26 mouse cellular contexts compared by ENCODE assay signal in the genomic region with DNA sequence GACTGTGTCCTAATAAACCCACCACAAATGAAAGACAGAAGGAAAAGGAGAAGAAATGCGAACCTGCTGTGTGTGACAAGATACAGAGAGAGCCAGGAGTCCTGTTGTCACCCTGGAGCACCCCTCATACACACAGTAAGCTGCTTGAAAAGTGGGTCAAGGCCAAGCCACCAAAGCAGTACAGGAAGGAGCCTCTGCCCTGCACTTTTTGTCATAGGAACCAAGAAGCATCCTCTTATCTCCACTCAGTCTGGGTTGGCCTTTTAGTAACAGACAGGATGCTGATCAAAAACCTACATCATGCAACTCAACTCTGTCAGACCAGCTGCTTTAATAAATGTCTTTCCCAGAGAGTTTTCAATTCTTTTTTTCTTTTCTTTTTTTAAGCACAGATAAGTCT. TPM values are rescaled to one million over a fixed set of nuclear protein-coding genes. Genes with fewer than 3 reads are reported as not detected.
A peak's percentile ranks its signal among the peaks of the same experiment; 100 is the strongest.
DNase-seq lines count a peak whose midpoint lies in the region; ATAC-seq lines count a peak whose summit lies in the region.
"Had no signal": no experiment of that assay in that cellular context is flagged by ENCODE, and none has a peak within 500 bp of the region (broad histone marks: within the 10 kb centered on the region; RNA-seq: fewer than 3 reads in every experiment).

No protein-coding gene starts in this region.

- DNase-seq in heart, adult 11 months: peak; percentile 57
- peak; percentile 12 for DNase-seq in thymus, postnatal 14 days
- no peak for DNase-seq in thymus, postnatal 25 days
- DNase-seq in CD4-positive helper T cell, adult 2 months (ENCODE audit: low read depth, low spot score): peak; percentile 17
- DNase-seq: adrenal gland, adult 2 months; adrenal gland, postnatal 10 days; adrenal gland, postnatal 25 days; B cell, adult 2 months; cerebellum, adult 11 months; cerebellum, adult 18-20 months; cerebellum, adult 8-10 months; cerebellum, adult 9-11 months; cerebellum, postnatal 14 days; cerebellum, postnatal 36 days; embryo, embryonic 11 days; forebrain, postnatal 0 days had no signal

- no peaks in the 10 kb centered on the region for H3K9me3 ChIP-seq in heart, embryonic 11.5 days (replicated peaks; ENCODE audit: control insufficient read depth, low read length)
- H3K9me3 ChIP-seq in forebrain, embryonic 12.5 days: no peaks in the 10 kb centered on the region
- H3K9me3 ChIP-seq: embryonic facial prominence, embryonic 13.5 days; embryonic facial prominence, embryonic 15.5 days; forebrain, embryonic 10.5 days; forebrain, embryonic 13.5 days; forebrain, embryonic 15.5 days had no signal

- ATAC-seq in heart, embryonic 11.5 days (replicated peaks; ENCODE audit: insufficient number of reproducible peaks, low FRiP score, low TSS enrichment): no peak
- no peak for ATAC-seq in forebrain, embryonic 12.5 days (ENCODE audit: low FRiP score)
- ATAC-seq: forebrain, embryonic 13.5 days; forebrain, embryonic 15.5 days; forebrain, postnatal 0 days had no signal

- no peaks in the 10 kb centered on the region for H3K36me3 ChIP-seq in heart, embryonic 11.5 days (ENCODE audit: control insufficient read depth, insufficient read depth, low read length)
- no peaks in the 10 kb centered on the region for H3K36me3 ChIP-seq in forebrain, embryonic 12.5 days (replicated peaks)
- H3K36me3 ChIP-seq: embryonic facial prominence, embryonic 13.5 days; embryonic facial prominence, embryonic 15.5 days; forebrain, embryonic 10.5 days; forebrain, embryonic 15.5 days had no signal

- no peaks in the 10 kb centered on the region for H3K27me3 ChIP-seq in heart, embryonic 11.5 days (ENCODE audit: control insufficient read depth, insufficient read depth, low read length)
- H3K27me3 ChIP-seq in forebrain, embryonic 12.5 days: no peaks in the 10 kb centered on the region
- H3K27me3 ChIP-seq: embryonic facial prominence, embryonic 13.5 days; embryonic facial prominence, embryonic 15.5 days; forebrain, embryonic 13.5 days; forebrain, embryonic 15.5 days had no signal

- H3K9ac ChIP-seq in heart, embryonic 11.5 days (ENCODE audit: low read depth, low read length): no peak overlapping the region
- H3K9ac ChIP-seq in forebrain, embryonic 12.5 days: no peak overlapping the region
- H3K9ac ChIP-seq: embryonic facial prominence, embryonic 13.5 days; embryonic facial prominence, embryonic 15.5 days; forebrain, embryonic 13.5 days; forebrain, embryonic 15.5 days; forebrain, postnatal 0 days had no signal

- no peak overlapping the region for H3K27ac ChIP-seq in heart, embryonic 11.5 days (ENCODE audit: low read depth, low read length)
- H3K27ac ChIP-seq in forebrain, embryonic 12.5 days: no peak overlapping the region
- H3K27ac ChIP-seq: embryonic facial prominence, embryonic 13.5 days; embryonic facial prominence, embryonic 15.5 days; forebrain, embryonic 10.5 days; forebrain, embryonic 13.5 days; forebrain, embryonic 15.5 days had no signal

- 71% methylated on average over 1 of the region's 1 CpGs for WGBS in heart, embryonic 11.5 days (ENCODE audit: insufficient replicate concordance)
- WGBS in forebrain, embryonic 12.5 days: 82% methylated on average over 1 of the region's 1 CpGs

- no peak overlapping the region for H3K4me3 ChIP-seq in heart, embryonic 11.5 days (ENCODE audit: low read depth, low read length)
- H3K4me3 ChIP-seq in forebrain, embryonic 12.5 days (replicated peaks): no peak overlapping the region
- H3K4me3 ChIP-seq: embryonic facial prominence, embryonic 13.5 days; embryonic facial prominence, embryonic 15.5 days; erythroblast, embryonic 14.5 days; forebrain, embryonic 10.5 days; forebrain, embryonic 13.5 days; forebrain, embryonic 15.5 days had no signal

- H3K4me1 ChIP-seq in heart, embryonic 11.5 days (ENCODE audit: control insufficient read depth, insufficient read depth, low read length): no peaks in the 10 kb centered on the region
- no peaks in the 10 kb centered on the region for H3K4me1 ChIP-seq in forebrain, embryonic 12.5 days
- H3K4me1 ChIP-seq: embryonic facial prominence, embryonic 13.5 days; embryonic facial prominence, embryonic 15.5 days; forebrain, embryonic 10.5 days; forebrain, embryonic 13.5 days; forebrain, embryonic 15.5 days had no signal

- H3K4me2 ChIP-seq in heart, embryonic 11.5 days: no peak overlapping the region
- no peak overlapping the region for H3K4me2 ChIP-seq in forebrain, embryonic 12.5 days
- H3K4me2 ChIP-seq: embryonic facial prominence, embryonic 13.5 days; embryonic facial prominence, embryonic 15.5 days; forebrain, embryonic 13.5 days; forebrain, embryonic 15.5 days had no signal

RNA-seq across cellular contexts. Expression of gene Il5, which starts 0.9 kb away (rescaled TPM):
- polyA plus RNA-seq in heart, embryonic 11.5 days (2014; fragmentation: Nextera tagmentation; extraction: Ambion mirVana): not detected in 2 replicates
- polyA plus RNA-seq in forebrain, embryonic 12.5 days (2016; fragmentation: Nextera tagmentation; extraction: Ambion mirVana): not detected in 2 replicates
- polyA plus RNA-seq: brain, embryonic 14.5 days; embryonic facial prominence, embryonic 11.5 days; embryonic facial prominence, embryonic 13.5 days; embryonic facial prominence, embryonic 15.5 days; erythroblast, embryonic 14.5 days; forebrain, embryonic 13.5 days; forebrain, embryonic 15.5 days had no signal

RNA-seq across cellular contexts. Expression of gene Rad50, which starts 12.6 kb away (rescaled TPM):
- polyA plus RNA-seq in heart, embryonic 11.5 days (2014; fragmentation: Nextera tagmentation; extraction: Ambion mirVana): 19.5 and 22.4 TPM in 2 replicates
- 23.4 and 24.6 TPM in 2 replicates for polyA plus RNA-seq in forebrain, embryonic 12.5 days (2016; fragmentation: Nextera tagmentation; extraction: Ambion mirVana)

RNA-seq across cellular contexts. Expression of gene Irf1, which starts 50.1 kb away (rescaled TPM):
- polyA plus RNA-seq in heart, embryonic 11.5 days (2014; fragmentation: Nextera tagmentation; extraction: Ambion mirVana): 8.5 and 8.8 TPM in 2 replicates
- 3.6 and 3.9 TPM in 2 replicates for polyA plus RNA-seq in forebrain, embryonic 12.5 days (2016; fragmentation: Nextera tagmentation; extraction: Ambion mirVana)

RNA-seq across cellular contexts. Expression of gene Gm17334, which starts 53.3 kb away (rescaled TPM):
- 0.24 TPM in 1 of 2 replicates, not detected in the other for polyA plus RNA-seq in heart, embryonic 11.5 days (2014; fragmentation: Nextera tagmentation; extraction: Ambion mirVana)
- not detected in 2 replicates for polyA plus RNA-seq in forebrain, embryonic 12.5 days (2016; fragmentation: Nextera tagmentation; extraction: Ambion mirVana)
- polyA plus RNA-seq: brain, embryonic 14.5 days; embryonic facial prominence, embryonic 11.5 days; embryonic facial prominence, embryonic 13.5 days; erythroblast, embryonic 14.5 days; forebrain, embryonic 10.5 days; forebrain, embryonic 13.5 days; forebrain, embryonic 15.5 days; forebrain, postnatal 0 days had no signal
